Mouse (Mus musculus): ENCODE measurements around the gene Slc28a3. TPM values are rescaled to one million over a fixed set of nuclear protein-coding genes. Genes with fewer than 3 reads are reported as not detected.

Gene Slc28a3
- total and polyA plus RNA-seq, 2 experiments from 2014 or later: not detected

DNA sequence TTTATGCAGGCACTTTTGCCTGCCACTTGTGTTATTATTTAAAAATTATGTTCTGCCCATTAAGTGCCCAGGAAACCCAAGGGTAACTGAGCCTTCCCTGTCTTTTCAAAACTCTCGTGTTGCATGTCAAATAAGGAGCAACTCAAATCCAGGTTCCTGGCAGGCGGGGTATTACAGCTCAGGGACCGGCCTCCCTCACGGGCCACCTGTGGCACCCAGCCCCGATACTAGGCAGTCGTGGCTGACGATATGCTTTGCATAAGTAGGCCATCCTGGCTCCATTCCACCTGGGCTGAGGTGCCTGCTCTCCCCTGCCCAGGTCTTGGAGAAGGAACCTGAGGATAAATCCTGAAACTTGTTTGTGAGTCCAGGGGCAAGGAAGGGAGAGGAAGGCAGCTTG lies 618 bp downstream of the Slc28a3 start:
- DNase-seq (ENCODE audit: low spot score) (no peak), ATAC-seq (ENCODE audit: low FRiP score) (no peak)
- Histone ChIP-seq H3K9me3 (ENCODE audit: low read length) (no peaks in the 10 kb centered on the region), H3K36me3 (ENCODE audit: insufficient read depth, low read length) (no peaks in the 10 kb centered on the region), H3K9ac (replicated peaks; ENCODE audit: low read length, poor library complexity, severe bottlenecking) (no peak overlapping the region), H3K4me2 (ENCODE audit: low read depth, low read length, poor library complexity, severe bottlenecking) (no peak overlapping the region), H3K27ac (ENCODE audit: low read depth, low read length) (no peak overlapping the region), H3K27me3 (ENCODE audit: insufficient read depth, low read length) (no peaks in the 10 kb centered on the region), H3K4me1 (ENCODE audit: insufficient read depth, low read length) (no peaks in the 10 kb centered on the region), H3K4me3 (ENCODE audit: low read depth, low read length) (no peak overlapping the region)
- TF ChIP-seq CTCF (IDR thresholded peaks at IDR 0.05): no peak
- 29% methylated on average over 7 of the region's 7 CpGs for WGBS

DNA sequence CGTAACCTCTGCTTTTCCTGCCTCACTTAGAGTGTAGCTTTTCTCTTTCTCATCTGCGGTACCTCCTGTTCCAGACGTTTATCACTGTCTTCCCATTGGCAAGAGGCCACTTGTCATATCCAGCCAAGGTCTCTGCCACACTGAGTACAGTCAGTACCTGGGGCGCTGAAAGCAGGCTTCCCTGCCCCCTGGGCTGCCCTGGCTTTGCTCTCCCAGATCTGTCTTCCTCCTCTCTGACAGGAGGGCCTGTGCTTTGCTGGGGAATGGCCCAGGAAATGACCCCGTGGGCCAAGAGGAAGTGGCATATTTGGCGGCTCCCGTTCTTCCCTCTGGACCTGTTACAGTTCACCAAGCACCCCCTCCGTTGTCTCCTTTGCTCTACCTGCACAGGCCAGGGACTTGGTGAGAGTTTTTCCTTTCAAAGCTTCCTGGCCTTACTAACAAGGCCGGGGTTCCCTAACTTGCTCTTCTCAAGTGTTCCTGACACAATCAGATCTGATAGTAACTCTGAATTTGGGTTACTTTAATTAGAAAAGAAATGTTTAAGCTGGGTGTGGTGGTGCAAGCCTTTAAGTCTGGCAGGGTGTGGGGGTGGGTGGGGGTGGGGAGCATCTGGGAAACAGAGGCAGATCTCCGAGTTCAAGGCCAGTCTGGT lies 9.3 kb downstream of the Slc28a3 start:
- Histone ChIP-seq H3K4me3 (ENCODE audit: low read depth, low read length) (no peak overlapping the region), H3K9me3 (ENCODE audit: low read length) (no peaks in the 10 kb centered on the region), H3K27ac (ENCODE audit: low read depth, low read length) (no peak overlapping the region), H3K36me3 (ENCODE audit: insufficient read depth, low read length) (no peaks in the 10 kb centered on the region), H3K4me1 (ENCODE audit: insufficient read depth, low read length) (no peaks in the 10 kb centered on the region), H3K4me2 (ENCODE audit: low read depth, low read length, poor library complexity, severe bottlenecking) (no peak overlapping the region), H3K27me3 (ENCODE audit: insufficient read depth, low read length) (no peaks in the 10 kb centered on the region), H3K9ac (replicated peaks; ENCODE audit: low read length, poor library complexity, severe bottlenecking) (no peak overlapping the region)
- 69% methylated on average over 10 of the region's 10 CpGs for WGBS
- DNase-seq (ENCODE audit: low spot score) (peak; percentile 15), ATAC-seq (ENCODE audit: low FRiP score) (no peak)
- TF ChIP-seq CTCF (IDR thresholded peaks at IDR 0.05): no peak

DNA sequence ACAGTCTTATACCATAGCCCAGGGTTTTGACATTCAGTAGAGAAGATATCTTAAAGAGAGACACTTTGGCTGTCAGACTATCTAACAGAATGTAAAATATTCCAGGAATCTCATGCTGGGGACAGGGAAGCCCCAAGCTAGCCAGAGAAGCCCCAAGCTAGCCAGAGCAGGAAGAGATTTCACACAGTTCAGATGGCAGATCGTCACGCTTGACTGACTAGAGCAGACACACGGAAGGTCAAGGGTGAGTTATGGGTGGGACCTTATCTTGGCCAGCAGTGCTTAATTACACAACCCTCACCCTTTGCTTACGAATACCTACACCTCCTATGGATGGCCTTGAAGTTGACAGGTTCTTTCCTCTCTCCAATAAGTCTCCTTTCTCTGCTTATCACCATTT lies 12.1 kb downstream of the Slc28a3 start:
- Histone ChIP-seq H3K27me3 (ENCODE audit: insufficient read depth, low read length) (no peaks in the 10 kb centered on the region), H3K9ac (replicated peaks; ENCODE audit: low read length, poor library complexity, severe bottlenecking) (no peak overlapping the region), H3K36me3 (ENCODE audit: insufficient read depth, low read length) (no peaks in the 10 kb centered on the region), H3K4me1 (ENCODE audit: insufficient read depth, low read length) (no peaks in the 10 kb centered on the region), H3K9me3 (ENCODE audit: low read length) (no peaks in the 10 kb centered on the region), H3K4me2 (ENCODE audit: low read depth, low read length, poor library complexity, severe bottlenecking) (no peak overlapping the region), H3K4me3 (ENCODE audit: low read depth, low read length) (no peak overlapping the region), H3K27ac (ENCODE audit: low read depth, low read length) (no peak overlapping the region)
- TF ChIP-seq CTCF (IDR thresholded peaks at IDR 0.05): no peak
- DNase-seq (ENCODE audit: low spot score): no peak
- no peak for ATAC-seq (ENCODE audit: low FRiP score)
- 53% methylated on average over 4 of the region's 4 CpGs for WGBS

DNA sequence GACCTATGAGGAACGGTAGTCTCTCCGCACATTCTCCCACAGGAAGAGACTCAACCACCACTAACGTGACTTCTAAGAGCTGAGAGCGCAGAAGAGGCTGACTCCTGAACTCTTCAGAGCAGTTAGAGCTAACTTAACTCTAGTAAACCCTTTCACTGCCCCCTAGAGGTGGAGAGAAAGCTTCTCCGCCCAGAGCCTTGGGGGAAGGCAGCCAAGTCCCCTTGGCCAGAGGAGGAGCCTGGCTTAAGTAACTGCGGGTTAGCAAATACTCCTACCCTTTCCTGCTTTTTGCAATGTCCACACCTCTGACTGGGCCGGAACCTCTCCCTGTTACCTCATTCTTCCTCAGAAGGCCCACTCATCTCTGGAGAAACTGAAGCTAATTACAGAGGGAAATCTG lies 17.5 kb downstream of the Slc28a3 start:
- peak; percentile 57 for TF ChIP-seq CTCF (IDR thresholded peaks at IDR 0.05)
- ATAC-seq (ENCODE audit: low FRiP score): no peak
- no peaks in the 10 kb centered on the region for H3K4me1 ChIP-seq (ENCODE audit: insufficient read depth, low read length)
- WGBS: 35% methylated on average over 7 of the region's 7 CpGs
- H3K4me2 ChIP-seq (ENCODE audit: low read depth, low read length, poor library complexity, severe bottlenecking): no peak overlapping the region
- peak; percentile 59 for DNase-seq (ENCODE audit: low spot score)
- no peaks in the 10 kb centered on the region for H3K36me3 ChIP-seq (ENCODE audit: insufficient read depth, low read length)
- no peaks in the 10 kb centered on the region for H3K9me3 ChIP-seq (ENCODE audit: low read length)
- no peaks in the 10 kb centered on the region for H3K27me3 ChIP-seq (ENCODE audit: insufficient read depth, low read length)
- no peak overlapping the region for H3K9ac ChIP-seq (replicated peaks; ENCODE audit: low read length, poor library complexity, severe bottlenecking)
- no peak overlapping the region for H3K27ac ChIP-seq (ENCODE audit: low read depth, low read length)
- no peak overlapping the region for H3K4me3 ChIP-seq (ENCODE audit: low read depth, low read length)

DNA sequence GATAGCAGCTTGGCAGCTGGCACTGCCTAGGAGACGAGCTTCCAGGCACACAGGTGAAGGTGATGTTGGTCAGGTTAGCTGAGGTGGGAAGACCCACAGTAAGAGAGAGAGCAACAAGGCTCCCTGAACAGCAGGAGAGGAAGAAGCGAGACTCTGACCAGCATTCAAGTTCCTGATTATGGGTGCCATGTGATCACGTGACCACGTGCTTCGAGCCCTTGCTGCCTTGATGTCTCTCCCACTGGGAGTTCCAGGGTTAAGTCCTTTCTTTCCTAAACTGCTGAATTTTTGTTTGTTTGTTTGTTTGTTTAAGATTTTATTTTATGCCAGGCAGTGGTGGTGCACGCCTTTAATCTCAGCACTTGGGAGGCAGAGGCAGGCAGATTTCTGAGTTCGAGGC lies 18.8 kb downstream of the Slc28a3 start:
- Histone ChIP-seq H3K27me3 (ENCODE audit: insufficient read depth, low read length) (no peaks in the 10 kb centered on the region), H3K36me3 (ENCODE audit: insufficient read depth, low read length) (no peaks in the 10 kb centered on the region), H3K4me1 (ENCODE audit: insufficient read depth, low read length) (no peaks in the 10 kb centered on the region), H3K9me3 (ENCODE audit: low read length) (no peaks in the 10 kb centered on the region), H3K27ac (ENCODE audit: low read depth, low read length) (no peak overlapping the region), H3K4me2 (ENCODE audit: low read depth, low read length, poor library complexity, severe bottlenecking) (no peak overlapping the region), H3K4me3 (ENCODE audit: low read depth, low read length) (no peak overlapping the region), H3K9ac (replicated peaks; ENCODE audit: low read length, poor library complexity, severe bottlenecking) (no peak overlapping the region)
- 92% methylated on average over 7 of the region's 7 CpGs for WGBS
- ATAC-seq (ENCODE audit: low FRiP score) (no peak), DNase-seq (ENCODE audit: low spot score) (no peak)
- TF ChIP-seq CTCF (IDR thresholded peaks at IDR 0.05): no peak

DNA sequence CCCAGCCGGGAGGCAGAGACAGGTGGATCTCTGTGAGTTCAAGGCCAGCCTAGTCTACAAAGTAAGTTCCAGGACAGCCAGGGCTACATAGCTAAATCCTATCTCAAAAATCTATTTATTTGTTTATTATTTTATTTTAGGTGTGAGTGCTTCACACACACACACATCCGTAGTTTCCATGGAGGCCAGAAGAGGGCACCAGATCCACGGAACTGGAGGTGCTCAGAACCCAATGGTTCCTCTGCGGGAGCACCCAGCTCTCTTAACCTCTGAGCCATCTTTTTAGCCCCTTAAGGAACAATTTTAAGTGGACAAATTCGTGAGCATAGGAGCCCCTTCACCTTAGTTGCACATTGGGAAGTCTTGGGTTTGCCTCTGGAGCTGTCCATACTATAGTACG lies 20.0 kb downstream of the Slc28a3 start:
- ATAC-seq (ENCODE audit: low FRiP score) (0 out of 2 replicates have a peak, but pooled peaks have one; percentile 27), DNase-seq (ENCODE audit: low spot score) (peak; percentile 40)
- Histone ChIP-seq H3K27me3 (ENCODE audit: insufficient read depth, low read length) (no peaks in the 10 kb centered on the region), H3K9me3 (ENCODE audit: low read length) (no peaks in the 10 kb centered on the region), H3K4me3 (ENCODE audit: low read depth, low read length) (no peak overlapping the region), H3K27ac (ENCODE audit: low read depth, low read length) (no peak overlapping the region), H3K4me1 (ENCODE audit: insufficient read depth, low read length) (no peaks in the 10 kb centered on the region), H3K4me2 (ENCODE audit: low read depth, low read length, poor library complexity, severe bottlenecking) (no peak overlapping the region), H3K9ac (replicated peaks; ENCODE audit: low read length, poor library complexity, severe bottlenecking) (no peak overlapping the region), H3K36me3 (ENCODE audit: insufficient read depth, low read length) (no peaks in the 10 kb centered on the region)
- WGBS: 37% methylated on average over 6 of the region's 6 CpGs
- TF ChIP-seq CTCF (IDR thresholded peaks at IDR 0.05): peak; percentile 75

Data from midbrain, postnatal 0 days (tissue).